12 mouse cellular contexts compared by ENCODE assay signal in genomic region chr9:21960135-21960534, GRCm38 (mm10). TPM values are rescaled to one million over a fixed set of nuclear protein-coding genes. Genes with fewer than 3 reads are reported as not detected.
DNase-seq lines count a peak whose midpoint lies in the region; ATAC-seq lines count a peak whose summit lies in the region.
"Had no signal": no experiment of that assay in that cellular context is flagged by ENCODE, and none has a peak within 500 bp of the region (broad histone marks: within the 10 kb centered on the region; RNA-seq: fewer than 3 reads in every experiment).

No protein-coding gene starts in this region.

- peaks cover 15% of the 10 kb centered on the region; the same call in 1 of the 2 replicates for H3K4me1 ChIP-seq in intestine, embryonic 14.5 days (replicated peaks; ENCODE audit: control insufficient read depth, insufficient read depth, low read length)
- H3K4me1 ChIP-seq in intestine, embryonic 15.5 days (replicated peaks): peaks cover 29% of the 10 kb centered on the region
- H3K4me1 ChIP-seq in liver, embryonic 11.5 days (replicated peaks; ENCODE audit: control insufficient read depth, insufficient read depth, low read length): peaks cover 25% of the 10 kb centered on the region

- H3K27me3 ChIP-seq in intestine, embryonic 14.5 days (replicated peaks; ENCODE audit: control insufficient read depth, insufficient read depth, low read length): peaks cover 43% of the 10 kb centered on the region
- H3K27me3 ChIP-seq in intestine, embryonic 15.5 days (replicated peaks): peaks cover 41% of the 10 kb centered on the region
- peaks cover 16% of the 10 kb centered on the region for H3K27me3 ChIP-seq in liver, embryonic 11.5 days (replicated peaks; ENCODE audit: control insufficient read depth, insufficient read depth, low read length)

- no peak overlapping the region for H3K4me3 ChIP-seq in intestine, embryonic 14.5 days (ENCODE audit: low read depth, low read length)
- H3K4me3 ChIP-seq in intestine, embryonic 15.5 days (replicated peaks): no peak overlapping the region
- H3K4me3 ChIP-seq in liver, embryonic 11.5 days (ENCODE audit: low read depth, low read length): peak overlapping the region; percentile 82
- H3K4me3 ChIP-seq: embryonic facial prominence, embryonic 15.5 days; hindbrain, embryonic 15.5 days had no signal

- H3K27ac ChIP-seq in intestine, embryonic 14.5 days (ENCODE audit: low read depth): no peak overlapping the region
- H3K27ac ChIP-seq in intestine, embryonic 15.5 days: no peak overlapping the region
- peak overlapping the region; percentile 98 for H3K27ac ChIP-seq in liver, embryonic 11.5 days (ENCODE audit: low read depth, low read length)
- H3K27ac ChIP-seq: embryonic facial prominence, embryonic 15.5 days; hindbrain, embryonic 15.5 days had no signal

- H3K9me3 ChIP-seq in intestine, embryonic 14.5 days (ENCODE audit: control insufficient read depth, low read length): no peaks in the 10 kb centered on the region
- H3K9me3 ChIP-seq in intestine, embryonic 15.5 days: no peaks in the 10 kb centered on the region
- H3K9me3 ChIP-seq in liver, embryonic 11.5 days (ENCODE audit: control insufficient read depth, low read length): no peaks in the 10 kb centered on the region
- H3K9me3 ChIP-seq: embryonic facial prominence, embryonic 15.5 days; hindbrain, embryonic 15.5 days had no signal

- H3K9ac ChIP-seq in intestine, embryonic 14.5 days (ENCODE audit: low read length): no peak overlapping the region
- no peak overlapping the region for H3K9ac ChIP-seq in intestine, embryonic 15.5 days
- peak overlapping the region; percentile 90 for H3K9ac ChIP-seq in liver, embryonic 11.5 days (ENCODE audit: low read depth, low read length)
- H3K9ac ChIP-seq: embryonic facial prominence, embryonic 15.5 days; hindbrain, embryonic 15.5 days had no signal

- WGBS in intestine, embryonic 14.5 days: 43% methylated on average over 9 of the region's 9 CpGs
- WGBS in intestine, embryonic 15.5 days: 48% methylated on average over 9 of the region's 9 CpGs
- 65% methylated on average over 9 of the region's 9 CpGs for WGBS in liver, embryonic 11.5 days

- ATAC-seq in intestine, embryonic 14.5 days (replicated peaks; ENCODE audit: low FRiP score, low TSS enrichment, low read depth): no peak
- no peak for ATAC-seq in intestine, embryonic 15.5 days
- no peak for ATAC-seq in liver, embryonic 11.5 days (replicated peaks; ENCODE audit: low FRiP score)

- no peaks in the 10 kb centered on the region for H3K36me3 ChIP-seq in intestine, embryonic 14.5 days (ENCODE audit: control insufficient read depth, insufficient read depth, low read length)
- no peaks in the 10 kb centered on the region for H3K36me3 ChIP-seq in intestine, embryonic 15.5 days
- peaks cover 23% of the 10 kb centered on the region for H3K36me3 ChIP-seq in liver, embryonic 11.5 days (ENCODE audit: control insufficient read depth, insufficient read depth, low read length)
- H3K36me3 ChIP-seq: embryonic facial prominence, embryonic 15.5 days; hindbrain, embryonic 15.5 days had no signal

- no peak for DNase-seq in intestine, embryonic 14.5 days (ENCODE audit: low spot score)
- peak; percentile 35 for DNase-seq in Muller cell, postnatal 12 days (ENCODE audit: inconsistent ontology term)
- DNase-seq in kidney, adult 18-20 months: peak; percentile 34
- no peak for DNase-seq in liver, embryonic 11.5 days (ENCODE audit: low spot score)
- no peak for DNase-seq in urinary bladder, adult 18-20 months (ENCODE audit: low spot score in 2 of 2)
- DNase-seq in thymus, postnatal 36 days: no peak
- DNase-seq: adrenal gland, adult 8-10 months; right cerebral cortex, postnatal 25 days; thymus, adult 18-20 months had no signal

- H3K4me2 ChIP-seq in intestine, embryonic 14.5 days (ENCODE audit: low read length): 0 out of 2 replicates have a peak overlapping the region, but pooled peaks have one; percentile 4
- no peak overlapping the region for H3K4me2 ChIP-seq in intestine, embryonic 15.5 days (replicated peaks)
- H3K4me2 ChIP-seq in liver, embryonic 11.5 days: peak overlapping the region; percentile 91
- H3K4me2 ChIP-seq: embryonic facial prominence, embryonic 15.5 days had no signal

RNA-seq across cellular contexts. Expression of gene Epor, which starts 3.2 kb away (rescaled TPM):
- polyA plus RNA-seq in intestine, embryonic 14.5 days (2014; fragmentation: Nextera tagmentation; extraction: Ambion mirVana): 4.1 and 4.2 TPM in 2 replicates
- polyA plus RNA-seq in intestine, embryonic 15.5 days (2015; fragmentation: Nextera tagmentation; extraction: Ambion mirVana): 4.0 and 4.3 TPM in 2 replicates
- polyA plus RNA-seq in liver, embryonic 11.5 days (2014; fragmentation: Nextera tagmentation; extraction: Ambion mirVana): 131 TPM in 2 replicates

RNA-seq across cellular contexts. Expression of gene Swsap1, which starts 4.6 kb away (rescaled TPM):
- polyA plus RNA-seq in intestine, embryonic 14.5 days (2014; fragmentation: Nextera tagmentation; extraction: Ambion mirVana): 11.7 and 12.8 TPM in 2 replicates
- 5.2 and 5.7 TPM in 2 replicates for polyA plus RNA-seq in intestine, embryonic 15.5 days (2015; fragmentation: Nextera tagmentation; extraction: Ambion mirVana)
- 9.8 and 11.9 TPM in 2 replicates for polyA plus RNA-seq in liver, embryonic 11.5 days (2014; fragmentation: Nextera tagmentation; extraction: Ambion mirVana)

RNA-seq across cellular contexts. Expression of gene Plppr2, which starts 23.3 kb away (rescaled TPM):
- polyA plus RNA-seq in intestine, embryonic 14.5 days (2014; fragmentation: Nextera tagmentation; extraction: Ambion mirVana): 8.2 and 8.7 TPM in 2 replicates
- polyA plus RNA-seq in intestine, embryonic 15.5 days (2015; fragmentation: Nextera tagmentation; extraction: Ambion mirVana): 6.9 and 7.0 TPM in 2 replicates
- polyA plus RNA-seq in liver, embryonic 11.5 days (2014; fragmentation: Nextera tagmentation; extraction: Ambion mirVana): 6.1 and 7.2 TPM in 2 replicates

RNA-seq across cellular contexts. Expression of gene Rgl3, which starts 29.1 kb away (rescaled TPM):
- polyA plus RNA-seq in intestine, embryonic 14.5 days (2014; fragmentation: Nextera tagmentation; extraction: Ambion mirVana): 1.1 and 1.4 TPM in 2 replicates
- polyA plus RNA-seq in intestine, embryonic 15.5 days (2015; fragmentation: Nextera tagmentation; extraction: Ambion mirVana): 1.6 and 1.7 TPM in 2 replicates
- polyA plus RNA-seq in liver, embryonic 11.5 days (2014; fragmentation: Nextera tagmentation; extraction: Ambion mirVana): 0.34 and 0.55 TPM in 2 replicates

RNA-seq across cellular contexts. Expression of gene Tmem205, which starts 32.8 kb away (rescaled TPM):
- 57.1 and 59.6 TPM in 2 replicates for polyA plus RNA-seq in intestine, embryonic 14.5 days (2014; fragmentation: Nextera tagmentation; extraction: Ambion mirVana)
- 71.7 and 81.7 TPM in 2 replicates for polyA plus RNA-seq in intestine, embryonic 15.5 days (2015; fragmentation: Nextera tagmentation; extraction: Ambion mirVana)
- polyA plus RNA-seq in liver, embryonic 11.5 days (2014; fragmentation: Nextera tagmentation; extraction: Ambion mirVana): 45.0 and 51.0 TPM in 2 replicates

Comparison
In these comparisons a context has a peak if more than half of its experiments do, and no peak if none do; other contexts are left out.
1. DNase-seq: peak in Muller cell, postnatal 12 days (single experiment) and kidney, adult 18-20 months (single experiment); none in intestine, embryonic 14.5 days (single experiment), liver, embryonic 11.5 days (single experiment), urinary bladder, adult 18-20 months (0 of 2) and thymus, postnatal 36 days (0 of 2).
2. RNA of gene Epor, which starts 3.2 kb away (polyA plus RNA-seq): 131 TPM in liver, embryonic 11.5 days; 4.0 to 4.3 TPM in intestine, embryonic 15.5 days and 4.1 to 4.2 TPM in intestine, embryonic 14.5 days; every median in the first group is over 10 times any median in the second.